Mouse (Mus musculus): ENCODE results near the gene Zim1. TPM values are rescaled to one million over a fixed set of nuclear protein-coding genes. Genes with fewer than 3 reads are reported as not detected.
A peak's percentile ranks its signal among the peaks of the same experiment; 100 is the strongest.

Gene Zim1
- total RNA-seq (2014; rRNA removed) (26.2 and 30.8 TPM in 2 replicates), polyA plus RNA-seq (2015; fragmentation: Nextera tagmentation; extraction: Ambion mirVana) (4.2 and 6.3 TPM in 2 replicates)

GRCm38 (mm10) chr7:6696241-6697045 is at the start of gene Zim1:
Zim1 (minus strand) TSS chr7:6696450.
- 11% methylated on average over 32 of the region's 32 CpGs for WGBS
- Histone ChIP-seq H3K9me3 (ENCODE audit: low read length) (no peaks in the 10 kb centered on the region), H3K36me3 (ENCODE audit: insufficient read depth, low read length) (no peaks in the 10 kb centered on the region), H3K27me3 (ENCODE audit: insufficient read depth, low read length) (no peaks in the 10 kb centered on the region), H3K4me3 (ENCODE audit: low read length) (peak within 1 kb of the TSS; percentile 41), H3K27ac (no peak within 1 kb of the TSS), H3K4me1 (ENCODE audit: insufficient read depth, low read length) (no peaks in the 10 kb centered on the region), H3K4me2 (ENCODE audit: low read depth, low read length) (peak within 1 kb of the TSS; percentile 59), H3K9ac (replicated peaks; ENCODE audit: low read length) (peak within 1 kb of the TSS; percentile 35; the same call in 1 of the 2 replicates)
- DNase-seq (ENCODE audit: low spot score) (peak; percentile 95), ATAC-seq (peak; percentile 100)
- TF ChIP-seq CTCF (IDR thresholded peaks at IDR 0.05; ENCODE audit: low read depth) = peak; percentile 60

- H3K27ac ChIP-seq = no peak overlapping the region
- H3K27me3 ChIP-seq (ENCODE audit: insufficient read depth, low read length) = no peaks in the 10 kb centered on the region
- DNase-seq (ENCODE audit: low spot score) (no peak), ATAC-seq (no peak)
- H3K4me2 ChIP-seq (ENCODE audit: low read depth, low read length) = no peak overlapping the region
- WGBS = 74% methylated on average over 10 of the region's 10 CpGs
- H3K9ac ChIP-seq (replicated peaks; ENCODE audit: low read length) = no peak overlapping the region
- H3K36me3 ChIP-seq (ENCODE audit: insufficient read depth, low read length) = no peaks in the 10 kb centered on the region
- no peak for TF ChIP-seq CTCF (IDR thresholded peaks at IDR 0.05; ENCODE audit: low read depth)
- no peaks in the 10 kb centered on the region for H3K4me1 ChIP-seq (ENCODE audit: insufficient read depth, low read length)
- H3K9me3 ChIP-seq (ENCODE audit: low read length) = no peaks in the 10 kb centered on the region
- H3K4me3 ChIP-seq (ENCODE audit: low read length) = no peak overlapping the region
Observed at GRCm38 (mm10) chr7:6744281-6744904, 48.1 kb upstream of the Zim1 start.

GRCm38 (mm10) chr7:6736060-6736459 is 39.8 kb upstream of the Zim1 start:
- Histone ChIP-seq H3K36me3 (ENCODE audit: insufficient read depth, low read length) (no peaks in the 10 kb centered on the region), H3K27me3 (ENCODE audit: insufficient read depth, low read length) (no peaks in the 10 kb centered on the region), H3K9ac (replicated peaks; ENCODE audit: low read length) (no peak overlapping the region), H3K4me1 (ENCODE audit: insufficient read depth, low read length) (no peaks in the 10 kb centered on the region), H3K4me2 (ENCODE audit: low read depth, low read length) (no peak overlapping the region), H3K9me3 (ENCODE audit: low read length) (no peaks in the 10 kb centered on the region), H3K4me3 (ENCODE audit: low read length) (no peak overlapping the region), H3K27ac (no peak overlapping the region)
- DNase-seq (ENCODE audit: low spot score) (no peak), ATAC-seq (no peak)
- 68% methylated on average over 1 of the region's 1 CpGs for WGBS
- TF ChIP-seq CTCF (IDR thresholded peaks at IDR 0.05; ENCODE audit: low read depth) = no peak

GRCm38 (mm10) chr7:6731930-6732329 is 35.7 kb upstream of the Zim1 start:
- Histone ChIP-seq H3K9ac (replicated peaks; ENCODE audit: low read length) (peak overlapping the region; percentile 76), H3K4me1 (ENCODE audit: insufficient read depth, low read length) (no peaks in the 10 kb centered on the region), H3K9me3 (ENCODE audit: low read length) (0 out of 2 replicates have a peak, but pooled peaks cover 5% of the 10 kb centered on the region), H3K27ac (peak overlapping the region; percentile 37; the same call in 1 of the 2 replicates), H3K4me2 (ENCODE audit: low read depth, low read length) (peak overlapping the region; percentile 53), H3K27me3 (ENCODE audit: insufficient read depth, low read length) (no peaks in the 10 kb centered on the region), H3K4me3 (ENCODE audit: low read length) (peak overlapping the region; percentile 60), H3K36me3 (ENCODE audit: insufficient read depth, low read length) (no peaks in the 10 kb centered on the region)
- ATAC-seq (no peak), DNase-seq (ENCODE audit: low spot score) (no peak)
- no peak for TF ChIP-seq CTCF (IDR thresholded peaks at IDR 0.05; ENCODE audit: low read depth)
- WGBS = 41% methylated on average over 4 of the region's 4 CpGs

- DNase-seq (ENCODE audit: low spot score) (no peak), ATAC-seq (no peak)
- WGBS = 54% methylated on average over 3 of the region's 3 CpGs
Observed at GRCm38 (mm10) chr7:6731373-6731772, 35.1 kb upstream of the Zim1 start.

GRCm38 (mm10) chr7:6730801-6731200 is 34.6 kb upstream of the Zim1 start:
- H3K4me3 ChIP-seq (ENCODE audit: low read length) = peak overlapping the region; percentile 60
- 0 out of 2 replicates have a peak, but pooled peaks cover 5% of the 10 kb centered on the region for H3K9me3 ChIP-seq (ENCODE audit: low read length)
- 46% methylated on average over 15 of the region's 15 CpGs for whole genome bisulfite sequencing
- H3K27ac ChIP-seq = peak overlapping the region; percentile 94
- no peaks in the 10 kb centered on the region for H3K27me3 ChIP-seq (ENCODE audit: insufficient read depth, low read length)
- H3K9ac ChIP-seq (replicated peaks; ENCODE audit: low read length) = peak overlapping the region; percentile 76
- H3K36me3 ChIP-seq (ENCODE audit: insufficient read depth, low read length) = no peaks in the 10 kb centered on the region
- ATAC-seq (no peak), DNase-seq (ENCODE audit: low spot score) (peak; percentile 59)
- H3K4me1 ChIP-seq (ENCODE audit: insufficient read depth, low read length) = no peaks in the 10 kb centered on the region
- no peak for TF ChIP-seq CTCF (IDR thresholded peaks at IDR 0.05; ENCODE audit: low read depth)
- peak overlapping the region; percentile 53 for H3K4me2 ChIP-seq (ENCODE audit: low read depth, low read length)

More at GRCm38 (mm10) chr7:6731373-6731772, 35.1 kb upstream of the Zim1 start:
- peak overlapping the region; percentile 60 for H3K4me3 ChIP-seq (ENCODE audit: low read length)
- H3K36me3 ChIP-seq (ENCODE audit: insufficient read depth, low read length) = no peaks in the 10 kb centered on the region
- H3K9ac ChIP-seq (replicated peaks; ENCODE audit: low read length) = peak overlapping the region; percentile 76; the same call in 1 of the 2 replicates
- peak overlapping the region; percentile 53 for H3K4me2 ChIP-seq (ENCODE audit: low read depth, low read length)
- H3K9me3 ChIP-seq (ENCODE audit: low read length) = 0 out of 2 replicates have a peak, but pooled peaks cover 5% of the 10 kb centered on the region
- no peaks in the 10 kb centered on the region for H3K27me3 ChIP-seq (ENCODE audit: insufficient read depth, low read length)
- no peak for TF ChIP-seq CTCF (IDR thresholded peaks at IDR 0.05; ENCODE audit: low read depth)
- no peaks in the 10 kb centered on the region for H3K4me1 ChIP-seq (ENCODE audit: insufficient read depth, low read length)
- H3K27ac ChIP-seq = no peak overlapping the region

Measured in hindbrain, postnatal 0 days (tissue).